Mouse (Mus musculus): Measurements from ENCODE around the gene Tfg. TPM values are rescaled to one million over a fixed set of nuclear protein-coding genes. Genes with fewer than 3 reads are reported as not detected.

Gene Tfg
- 225 and 226 TPM in 2 replicates for polyA plus RNA-seq (2015; fragmentation: Nextera tagmentation; extraction: Ambion mirVana)

- peak; percentile 93 for ATAC-seq
- no peaks in the 10 kb centered on the region for H3K27me3 ChIP-seq (replicated peaks)
- peak within 1 kb of the TSS; percentile 92 for H3K27ac ChIP-seq
- no peaks in the 10 kb centered on the region for H3K9me3 ChIP-seq
- no peaks in the 10 kb centered on the region for H3K36me3 ChIP-seq
- peak within 1 kb of the TSS; percentile 70 for H3K4me3 ChIP-seq (replicated peaks)
- H3K4me2 ChIP-seq (replicated peaks) = peak within 1 kb of the TSS; percentile 64
- 0 out of 2 replicates have a peak, but pooled peaks cover 2% of the 10 kb centered on the region for H3K4me1 ChIP-seq (replicated peaks)
- H3K9ac ChIP-seq = peak within 1 kb of the TSS; percentile 77
- under 1% methylated on average over 62 of the region's 62 CpGs for WGBS
These were observed at the start of gene Tfg for GRCm38 (mm10) chr16:56717224-56718200. TSS of gene Tfg (minus strand) at chr16:56717450.

- H3K9me3 ChIP-seq = no peaks in the 10 kb centered on the region
- H3K4me3 ChIP-seq (replicated peaks) = no peak overlapping the region
- WGBS = 52% methylated on average over 1 of the region's 1 CpGs
- H3K4me1 ChIP-seq (replicated peaks) = no peaks in the 10 kb centered on the region
- no peaks in the 10 kb centered on the region for H3K36me3 ChIP-seq
- no peak overlapping the region for H3K27ac ChIP-seq
- no peak overlapping the region for H3K4me2 ChIP-seq (replicated peaks)
- H3K9ac ChIP-seq = no peak overlapping the region
- H3K27me3 ChIP-seq (replicated peaks) = no peaks in the 10 kb centered on the region
- no peak for ATAC-seq
These were observed 11.8 kb upstream of the Tfg start for GRCm38 (mm10) chr16:56729060-56729459.

GRCm38 (mm10) chr16:56724927-56725326 lies 7.7 kb upstream of the Tfg start:
- 0 out of 2 replicates have a peak overlapping the region, but pooled peaks have one; percentile 11 for H3K4me2 ChIP-seq (replicated peaks)
- no peak overlapping the region for H3K27ac ChIP-seq
- ATAC-seq = no peak
- no peak overlapping the region for H3K4me3 ChIP-seq (replicated peaks)
- no peaks in the 10 kb centered on the region for H3K9me3 ChIP-seq
- H3K9ac ChIP-seq = no peak overlapping the region
- H3K4me1 ChIP-seq (replicated peaks) = no peaks in the 10 kb centered on the region
- H3K27me3 ChIP-seq (replicated peaks) = no peaks in the 10 kb centered on the region
- 40% methylated on average over 10 of the region's 10 CpGs for WGBS
- H3K36me3 ChIP-seq = no peaks in the 10 kb centered on the region

GRCm38 (mm10) chr16:56722357-56722756 lies 5.1 kb upstream of the Tfg start:
- H3K9ac ChIP-seq = no peak overlapping the region
- WGBS = 40% methylated on average over 4 of the region's 4 CpGs
- ATAC-seq = no peak
- no peak overlapping the region for H3K4me2 ChIP-seq (replicated peaks)
- no peak overlapping the region for H3K27ac ChIP-seq
- no peaks in the 10 kb centered on the region for H3K27me3 ChIP-seq (replicated peaks)
- H3K9me3 ChIP-seq = no peaks in the 10 kb centered on the region
- H3K4me1 ChIP-seq (replicated peaks) = no peaks in the 10 kb centered on the region
- no peak overlapping the region for H3K4me3 ChIP-seq (replicated peaks)
- H3K36me3 ChIP-seq = no peaks in the 10 kb centered on the region

GRCm38 (mm10) chr16:56719031-56719430 lies 1.8 kb upstream of the Tfg start:
- peak; percentile 32; the same call in 1 of the 2 replicates for ATAC-seq
- no peak overlapping the region for H3K27ac ChIP-seq
- H3K27me3 ChIP-seq (replicated peaks) = no peaks in the 10 kb centered on the region
- H3K9me3 ChIP-seq = no peaks in the 10 kb centered on the region
- no peak overlapping the region for H3K9ac ChIP-seq
- H3K4me3 ChIP-seq (replicated peaks) = no peak overlapping the region
- H3K4me2 ChIP-seq (replicated peaks) = no peak overlapping the region
- 0 out of 2 replicates have a peak, but pooled peaks cover 2% of the 10 kb centered on the region for H3K4me1 ChIP-seq (replicated peaks)
- H3K36me3 ChIP-seq = no peaks in the 10 kb centered on the region

GRCm38 (mm10) chr16:56716557-56717179 lies 582 bp downstream of the Tfg start:
- Histone ChIP-seq H3K4me1 (replicated peaks) (0 out of 2 replicates have a peak, but pooled peaks cover 2% of the 10 kb centered on the region), H3K36me3 (0 out of 2 replicates have a peak, but pooled peaks cover 3% of the 10 kb centered on the region), H3K27ac (peak overlapping the region; percentile 92), H3K9ac (peak overlapping the region; percentile 77), H3K4me2 (replicated peaks) (peak overlapping the region; percentile 56), H3K27me3 (replicated peaks) (no peaks in the 10 kb centered on the region), H3K9me3 (no peaks in the 10 kb centered on the region), H3K4me3 (replicated peaks) (peak overlapping the region; percentile 70)
- ATAC-seq = peak; percentile 81
- under 1% methylated on average over 37 of the region's 38 CpGs for WGBS

GRCm38 (mm10) chr16:56715608-56716007 lies 1.6 kb downstream of the Tfg start:
- peak overlapping the region; percentile 56 for H3K4me2 ChIP-seq (replicated peaks)
- H3K9me3 ChIP-seq = no peaks in the 10 kb centered on the region
- H3K27me3 ChIP-seq (replicated peaks) = no peaks in the 10 kb centered on the region
- 0 out of 2 replicates have a peak, but pooled peaks cover 2% of the 10 kb centered on the region for H3K4me1 ChIP-seq (replicated peaks)
- 0 out of 2 replicates have a peak, but pooled peaks cover 11% of the 10 kb centered on the region for H3K36me3 ChIP-seq
- H3K27ac ChIP-seq = no peak overlapping the region
- no peak for ATAC-seq
- H3K9ac ChIP-seq = 0 out of 2 replicates have a peak overlapping the region, but pooled peaks have one; percentile 77
- peak overlapping the region; percentile 70 for H3K4me3 ChIP-seq (replicated peaks)
- WGBS = 57% methylated on average over 3 of the region's 3 CpGs

- peak; percentile 52; the same call in 1 of the 2 replicates for ATAC-seq
- no peak overlapping the region for H3K27ac ChIP-seq
- H3K4me3 ChIP-seq (replicated peaks) = no peak overlapping the region
- peaks cover 21% of the 10 kb centered on the region; the same call in 1 of the 2 replicates for H3K36me3 ChIP-seq
- no peaks in the 10 kb centered on the region for H3K9me3 ChIP-seq
- H3K4me2 ChIP-seq (replicated peaks) = no peak overlapping the region
- H3K4me1 ChIP-seq (replicated peaks) = no peaks in the 10 kb centered on the region
- 80% methylated on average over 3 of the region's 3 CpGs for WGBS
- H3K9ac ChIP-seq = no peak overlapping the region
- no peaks in the 10 kb centered on the region for H3K27me3 ChIP-seq (replicated peaks)
These were observed 7.2 kb downstream of the Tfg start for GRCm38 (mm10) chr16:56710071-56710470.

GRCm38 (mm10) chr16:56705731-56706130 lies 11.5 kb downstream of the Tfg start:
- H3K4me3 ChIP-seq (replicated peaks) = no peak overlapping the region

GRCm38 (mm10) chr16:56700898-56701297 lies 16.4 kb downstream of the Tfg start:
- Histone ChIP-seq H3K4me1 (replicated peaks) (no peaks in the 10 kb centered on the region), H3K4me3 (replicated peaks) (no peak overlapping the region), H3K27me3 (replicated peaks) (no peaks in the 10 kb centered on the region), H3K36me3 (0 out of 2 replicates have a peak, but pooled peaks cover 7% of the 10 kb centered on the region), H3K4me2 (replicated peaks) (no peak overlapping the region), H3K9ac (no peak overlapping the region), H3K27ac (no peak overlapping the region), H3K9me3 (no peaks in the 10 kb centered on the region)
- no peak for ATAC-seq
- WGBS = 92% methylated on average over 3 of the region's 3 CpGs

More at GRCm38 (mm10) chr16:56705731-56706130, 11.5 kb downstream of the Tfg start:
- Histone ChIP-seq H3K4me2 (replicated peaks) (no peak overlapping the region), H3K9ac (no peak overlapping the region), H3K27ac (no peak overlapping the region), H3K9me3 (no peaks in the 10 kb centered on the region), H3K36me3 (peaks cover 14% of the 10 kb centered on the region; the same call in 1 of the 2 replicates), H3K27me3 (replicated peaks) (no peaks in the 10 kb centered on the region), H3K4me1 (replicated peaks) (no peaks in the 10 kb centered on the region)
- no peak for ATAC-seq
- 82% methylated on average over 3 of the region's 3 CpGs for WGBS

GRCm38 (mm10) chr16:56696448-56696847 lies 20.8 kb downstream of the Tfg start:
- H3K9me3 ChIP-seq = no peaks in the 10 kb centered on the region
- H3K4me3 ChIP-seq (replicated peaks) = no peak overlapping the region
- 85% methylated on average over 2 of the region's 2 CpGs for WGBS
- no peak for ATAC-seq
- H3K27ac ChIP-seq = no peak overlapping the region
- H3K4me2 ChIP-seq (replicated peaks) = no peak overlapping the region
- H3K36me3 ChIP-seq = peaks cover 4% of the 10 kb centered on the region; the same call in 1 of the 2 replicates
- no peaks in the 10 kb centered on the region for H3K27me3 ChIP-seq (replicated peaks)
- no peak overlapping the region for H3K9ac ChIP-seq
- H3K4me1 ChIP-seq (replicated peaks) = no peaks in the 10 kb centered on the region

GRCm38 (mm10) chr16:56690715-56691114 lies 26.5 kb downstream of the Tfg start:
- Histone ChIP-seq H3K9ac (no peak overlapping the region), H3K4me1 (replicated peaks) (no peaks in the 10 kb centered on the region), H3K27ac (no peak overlapping the region), H3K9me3 (no peaks in the 10 kb centered on the region), H3K4me2 (replicated peaks) (no peak overlapping the region), H3K36me3 (peaks cover 8% of the 10 kb centered on the region), H3K27me3 (replicated peaks) (no peaks in the 10 kb centered on the region), H3K4me3 (replicated peaks) (no peak overlapping the region)
- 96% methylated on average over 7 of the region's 7 CpGs for WGBS
- no peak for ATAC-seq

Measured in intestine, embryonic 15.5 days (tissue).